Mouse (Mus musculus) kidney, postnatal 4 days (tissue): Measurements from ENCODE around the gene Spats1.
A peak's percentile ranks its signal among the peaks of the same experiment; 100 is the strongest.
"Not testable (repeated sequence)": the region's sequence is repeated elsewhere in the genome, so short reads cannot be mapped to it uniquely, and the experiment has no call there.

Source experiments
- DNase-seq, 2 experiments: peaks; one replicate each; pipeline ENCODE4 v3.0.0; 2021; ENCODE audit warnings: mixed read lengths in 2 of 2

Spats1 gene

GRCm38 (mm10) chr17:45488321-45489254 is 13.4 kb upstream of the Spats1 start:
- no peak for DNase-seq

- DNase-seq, result no peak
These were observed 12.0 kb upstream of the Spats1 start for GRCm38 (mm10) chr17:45487216-45487615.

GRCm38 (mm10) chr17:45485581-45485980 is 10.4 kb upstream of the Spats1 start:
- no peak for DNase-seq

- DNase-seq, result no peak
These were observed 5.2 kb upstream of the Spats1 start for GRCm38 (mm10) chr17:45480429-45480828.

- DNase-seq, result peak; percentile 89 to 90
These were observed 3.1 kb upstream of the Spats1 start for GRCm38 (mm10) chr17:45478234-45478825.

- DNase-seq, result no peak
These were observed 1.1 kb downstream of the Spats1 start for GRCm38 (mm10) chr17:45474146-45474545.

- no peak for DNase-seq
These were observed 1.5 kb downstream of the Spats1 start for GRCm38 (mm10) chr17:45473667-45474066.

GRCm38 (mm10) chr17:45470726-45471125 is 4.5 kb downstream of the Spats1 start:
- DNase-seq, result no peak

- no peak for DNase-seq
These were observed 6.9 kb downstream of the Spats1 start for GRCm38 (mm10) chr17:45468302-45468701.

- no peak for DNase-seq
These were observed 8.5 kb downstream of the Spats1 start for GRCm38 (mm10) chr17:45466701-45467100.

GRCm38 (mm10) chr17:45464255-45464654 is 11.0 kb downstream of the Spats1 start:
- DNase-seq, result no peak

GRCm38 (mm10) chr17:45462506-45462905 is 12.7 kb downstream of the Spats1 start:
- peak in 1 of 2 experiments; percentile 26 for DNase-seq

- DNase-seq, result no peak
These were observed 16.2 kb downstream of the Spats1 start for GRCm38 (mm10) chr17:45459062-45459461.

GRCm38 (mm10) chr17:45458516-45458915 is 16.7 kb downstream of the Spats1 start:
- no peak for DNase-seq

GRCm38 (mm10) chr17:45457487-45457886 is 17.7 kb downstream of the Spats1 start:
- no peak for DNase-seq

GRCm38 (mm10) chr17:45456260-45457152 is 18.7 kb downstream of the Spats1 start:
- no peak for DNase-seq

- DNase-seq, result not testable (repeated sequence)
These were observed 19.4 kb downstream of the Spats1 start for GRCm38 (mm10) chr17:45455783-45456182.

- no peak for DNase-seq
These were observed 20.4 kb downstream of the Spats1 start for GRCm38 (mm10) chr17:45454794-45455193.

- DNase-seq, result no peak
These were observed 22.9 kb downstream of the Spats1 start for GRCm38 (mm10) chr17:45452271-45452670.

GRCm38 (mm10) chr17:45450153-45450552 is 25.1 kb downstream of the Spats1 start:
- DNase-seq, result no peak

- no peak for DNase-seq
These were observed 25.6 kb downstream of the Spats1 start for GRCm38 (mm10) chr17:45449586-45449985.

GRCm38 (mm10) chr17:45447063-45447462 is 28.2 kb downstream of the Spats1 start:
- DNase-seq, result no peak

- DNase-seq, result no peak
These were observed 29.3 kb downstream of the Spats1 start for GRCm38 (mm10) chr17:45445923-45446322.
